Mouse (Mus musculus): ENCODE results near the gene Gm10153.
"Not testable (repeated sequence)": the region's sequence is repeated elsewhere in the genome, so short reads cannot be mapped to it uniquely, and the experiment has no call there.

Gm10153 gene

DNA sequence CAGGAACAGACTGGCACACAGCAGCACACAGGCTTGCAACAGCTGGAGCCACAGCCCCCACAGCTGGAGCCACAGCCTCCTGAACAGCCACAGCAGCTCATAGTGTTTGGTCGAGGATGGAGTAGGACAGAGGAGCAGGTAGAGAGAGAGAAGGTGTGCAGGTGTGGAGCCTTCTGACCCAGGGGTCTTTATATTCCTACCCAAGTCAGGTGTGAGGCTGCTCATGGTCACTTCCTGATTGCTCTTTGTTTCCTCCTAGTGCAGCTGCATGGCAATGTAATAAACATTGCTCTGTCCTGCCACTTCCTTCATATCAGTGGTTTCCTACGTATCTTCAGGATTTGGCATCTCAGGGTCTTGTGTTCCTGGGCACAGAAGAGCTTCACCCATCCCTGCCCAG lies at the start of gene Gm10153:
Gene Gm10153, minus strand, starts transcription at position 101 of the 400 bp plus-strand sequence.
- DNase-seq: no peak

GRCm38 (mm10) chr7:142231540-142231939 lies 41.4 kb upstream of the Gm10153 start:
- DNase-seq: no peak

DNA sequence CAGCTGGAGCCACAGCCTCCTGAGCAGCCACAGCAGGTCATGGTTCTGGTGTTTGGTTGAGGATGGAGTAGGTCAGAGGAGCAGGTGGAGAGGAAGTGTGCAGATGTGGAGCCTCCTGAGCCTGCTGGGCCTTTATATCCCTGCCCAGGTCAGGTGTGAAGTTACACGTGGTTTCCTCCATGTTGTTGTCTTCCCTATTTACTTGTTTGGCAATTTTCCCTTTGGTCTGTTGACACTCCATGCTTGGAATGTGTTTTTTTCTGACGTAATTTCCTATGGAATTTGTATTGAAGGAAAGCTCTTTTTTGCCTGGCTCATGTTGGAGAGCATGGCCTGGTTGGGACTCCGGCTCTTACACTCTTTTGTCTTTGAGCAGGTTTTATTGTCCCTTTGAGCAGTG lies 39.7 kb upstream of the Gm10153 start, which contains the start of gene Krtap5-5:
Gene Krtap5-5, minus strand, starts transcription at position 101 of the 400 bp plus-strand sequence.
- DNase-seq: not testable (repeated sequence)

DNA sequence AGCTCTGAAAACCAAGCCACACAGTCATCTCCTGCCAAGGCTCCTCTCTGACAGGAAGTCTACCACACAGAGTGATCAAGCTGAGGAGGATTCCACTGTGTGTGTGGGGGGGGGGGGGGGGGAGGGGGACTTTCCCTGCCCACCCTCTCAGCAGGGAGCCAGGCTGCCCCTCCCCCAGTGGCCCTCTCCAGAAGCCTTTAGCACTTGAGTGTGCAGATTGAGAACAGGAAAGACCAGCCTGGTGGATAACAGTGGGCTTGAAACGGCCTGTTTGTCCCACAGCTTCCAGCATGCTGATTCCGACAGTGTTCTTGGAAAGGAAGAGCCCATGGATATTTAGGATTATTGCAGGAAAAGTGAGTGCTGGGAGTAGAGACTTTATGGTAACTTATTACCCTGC lies 34.3 kb upstream of the Gm10153 start:
- peak; percentile 6 for DNase-seq

- DNase-seq: not testable (repeated sequence)
Measured at GRCm38 (mm10) chr7:142212136-142212535, 21.9 kb upstream of the Gm10153 start.

- DNase-seq: no peak
Measured at GRCm38 (mm10) chr7:142211559-142211958, 21.4 kb upstream of the Gm10153 start, which contains the start of gene Gm7579. TSS of gene Gm7579 (plus strand) at chr7:142211859.

DNA sequence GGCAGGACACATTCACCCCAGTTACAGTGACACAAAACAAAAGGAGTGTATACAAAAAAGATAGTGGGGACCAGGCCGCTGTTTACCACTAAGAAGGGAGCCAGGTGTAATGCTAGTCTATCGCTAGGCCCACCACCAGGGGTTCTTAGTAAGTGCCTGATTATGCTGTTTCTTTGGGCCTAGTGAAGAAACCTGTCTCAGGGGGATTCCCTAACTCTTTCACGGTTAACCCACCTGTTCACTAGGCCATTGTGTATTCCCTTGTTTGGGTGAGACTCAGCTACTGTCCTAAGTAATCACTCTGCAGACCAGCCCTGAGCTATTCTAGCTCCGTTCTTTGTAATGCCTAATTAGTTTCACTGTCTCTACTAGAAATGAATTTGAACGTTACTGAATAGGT lies 16.7 kb upstream of the Gm10153 start:
- DNase-seq: not testable (repeated sequence)

GRCm38 (mm10) chr7:142205488-142205887 lies 15.3 kb upstream of the Gm10153 start:
- no peak for DNase-seq

GRCm38 (mm10) chr7:142201064-142201463 lies 10.9 kb upstream of the Gm10153 start, which contains the start of gene Krtap5-3:
TSS of gene Krtap5-3 (plus strand) at chr7:142201364.
- no peak for DNase-seq

- DNase-seq: no peak
Measured at GRCm38 (mm10) chr7:142198748-142199147, 8.6 kb upstream of the Gm10153 start.

- DNase-seq: no peak
Measured at GRCm38 (mm10) chr7:142188156-142188555, 2.0 kb downstream of the Gm10153 start.

DNA sequence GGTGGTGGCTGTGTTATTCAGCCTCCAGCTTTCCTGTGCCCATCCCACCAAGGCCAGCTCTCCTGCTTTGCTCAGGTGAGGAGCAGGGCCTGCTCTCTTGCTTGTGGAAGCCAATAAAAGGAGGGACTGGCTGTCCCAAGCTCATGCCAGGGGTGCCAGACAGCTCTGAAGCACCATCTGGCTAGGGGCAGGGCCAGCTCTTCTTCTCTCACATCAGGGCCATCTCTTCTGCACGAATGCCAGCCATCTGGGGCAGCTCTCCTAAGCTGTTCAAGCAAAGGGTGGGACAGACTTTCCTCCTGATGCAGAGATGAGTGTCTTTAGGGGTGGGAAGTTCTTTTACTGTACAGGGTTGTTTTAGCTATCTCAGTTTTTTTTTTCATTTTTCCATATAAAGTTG lies 9.2 kb downstream of the Gm10153 start:
- no peak for DNase-seq

GRCm38 (mm10) chr7:142178685-142179084 lies 11.5 kb downstream of the Gm10153 start:
- no peak for DNase-seq

GRCm38 (mm10) chr7:142175905-142176304 lies 14.3 kb downstream of the Gm10153 start, which contains the start of gene Krtap5-2:
TSS of gene Krtap5-2 (minus strand) at chr7:142176005.
- not testable (repeated sequence) for DNase-seq

- peak; percentile 42 for DNase-seq
Measured at GRCm38 (mm10) chr7:142169836-142170235, 20.4 kb downstream of the Gm10153 start.

DNA sequence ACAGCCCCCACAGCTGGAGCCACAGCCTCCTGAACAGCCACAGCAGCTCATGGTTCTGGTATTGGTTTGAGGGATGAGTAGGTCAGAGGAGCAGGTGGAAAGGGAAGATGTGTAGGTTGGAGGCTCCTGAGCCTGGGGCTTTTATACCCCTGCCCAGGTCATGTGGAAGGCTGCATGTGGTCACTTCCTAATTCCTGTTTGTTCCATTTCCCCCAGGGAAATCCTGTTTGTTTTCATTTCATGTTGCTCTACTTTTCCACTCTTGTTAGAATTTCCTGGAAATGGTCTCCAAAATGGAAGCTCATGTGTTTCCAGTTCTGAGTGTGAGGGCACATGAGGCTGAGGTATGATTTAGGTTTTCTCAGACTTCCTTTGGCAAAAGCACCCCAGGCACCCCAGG lies 24.6 kb downstream of the Gm10153 start, which contains the start of gene Gm4553:
Gene Gm4553, minus strand, starts transcription at position 101 of the 400 bp plus-strand sequence.
- not testable (repeated sequence) for DNase-seq

DNA sequence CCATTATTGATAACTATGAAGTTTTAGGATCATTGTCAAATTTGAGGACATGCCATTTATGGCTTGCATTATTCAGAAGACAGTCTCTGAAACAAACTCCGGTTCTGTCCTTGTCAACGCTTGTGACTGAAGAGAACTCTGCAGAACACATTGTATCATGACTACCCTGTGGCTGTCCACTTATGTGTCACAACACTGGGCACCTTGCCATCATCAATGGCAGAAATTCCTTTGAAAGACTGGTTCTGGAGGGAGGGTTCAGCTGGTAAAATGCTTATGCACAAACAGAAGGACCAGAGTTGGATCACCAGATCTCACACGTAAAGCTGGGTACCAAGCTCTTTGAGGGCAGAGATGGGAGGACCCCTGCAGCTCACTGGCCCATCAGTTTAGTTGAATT lies 30.8 kb downstream of the Gm10153 start:
- no peak for DNase-seq

DNA sequence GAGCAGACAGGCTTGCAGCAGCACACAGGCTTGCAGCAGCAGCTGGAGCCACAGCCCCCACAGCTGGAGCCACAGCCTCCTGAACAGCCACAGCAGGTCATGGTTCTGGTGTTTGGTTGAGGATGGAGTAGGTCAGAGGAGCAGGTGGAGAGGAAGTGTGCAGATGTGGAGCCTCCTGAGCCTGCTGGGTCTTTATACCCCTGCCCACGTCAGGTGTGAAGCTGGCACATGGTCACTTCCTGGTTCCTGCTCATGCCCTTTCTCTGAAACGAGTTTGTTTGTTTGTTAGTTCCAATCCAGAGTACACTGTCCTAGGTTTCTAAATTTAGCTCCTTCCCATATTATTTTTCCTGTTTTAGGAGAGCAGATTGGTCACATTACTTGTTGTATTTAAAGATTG lies 33.2 kb downstream of the Gm10153 start, which contains the start of gene Gm29735:
Gene Gm29735, minus strand, starts transcription at position 101 of the 400 bp plus-strand sequence.
- not testable (repeated sequence) for DNase-seq

DNA sequence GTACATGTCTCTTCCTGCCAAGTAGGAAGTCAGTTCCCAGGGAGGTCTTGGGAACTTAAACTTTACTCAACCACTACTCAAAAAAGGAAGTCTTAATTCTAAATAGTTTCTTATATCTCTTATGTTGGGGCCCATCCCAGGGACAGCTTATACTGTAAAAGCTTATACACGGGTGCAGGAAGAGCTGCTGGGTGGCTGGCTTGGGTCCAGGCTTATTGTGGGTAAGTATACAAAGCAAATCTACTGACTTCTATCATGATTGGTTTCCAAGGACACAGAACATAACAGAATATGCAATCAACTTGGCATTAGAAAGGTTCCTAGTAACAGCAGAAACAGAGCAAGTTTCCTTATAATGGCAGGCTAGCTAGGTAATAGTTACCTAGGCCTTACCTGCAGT lies 34.9 kb downstream of the Gm10153 start:
- DNase-seq: no peak

DNA sequence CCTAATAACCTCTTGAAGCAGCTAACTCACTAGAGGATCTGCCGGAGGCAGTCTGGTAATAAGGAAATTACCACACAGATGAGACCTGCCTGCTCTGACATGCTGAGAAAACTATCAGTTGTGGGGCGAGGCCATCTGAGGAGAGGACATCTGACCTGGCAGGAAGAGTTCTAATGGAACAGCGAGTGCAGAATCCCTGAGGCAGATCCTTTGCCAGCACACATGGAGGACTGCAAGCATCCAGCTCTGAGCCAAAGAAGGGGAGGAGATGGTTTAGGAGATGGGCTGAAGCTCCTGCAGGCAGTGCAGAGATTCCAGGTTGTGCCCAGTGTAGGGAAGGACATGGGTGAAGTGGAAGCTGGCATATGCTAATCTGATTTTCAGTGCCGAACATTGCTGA lies 38.0 kb downstream of the Gm10153 start:
- DNase-seq: no peak

DNA sequence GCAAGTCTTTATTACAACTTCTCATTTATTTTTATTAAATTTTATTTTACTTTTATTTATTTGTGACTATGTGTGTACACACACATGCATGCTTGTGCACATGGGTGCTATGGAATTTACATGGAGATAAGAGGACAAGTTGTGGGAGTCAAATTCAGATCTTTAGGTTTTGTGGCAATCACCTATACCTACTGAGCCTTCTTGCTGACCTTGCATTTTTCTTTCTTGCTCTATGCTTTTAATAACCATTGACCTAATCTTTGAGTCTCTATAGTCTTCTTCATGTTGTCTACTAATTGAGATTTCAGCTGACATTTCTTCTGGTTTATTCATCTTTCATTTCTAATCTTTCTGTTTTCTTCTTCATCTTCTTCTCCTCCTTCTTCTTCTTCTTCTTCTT lies 41.6 kb downstream of the Gm10153 start:
- no peak for DNase-seq

GRCm38 (mm10) chr7:142146033-142146432 lies 44.2 kb downstream of the Gm10153 start:
- peak; percentile 74 for DNase-seq

GRCm38 (mm10) chr7:142145413-142145940 lies 44.7 kb downstream of the Gm10153 start:
- DNase-seq: no peak

GRCm38 (mm10) chr7:142144507-142144906 lies 45.7 kb downstream of the Gm10153 start, which contains the start of gene Gm45337:
TSS of gene Gm45337 (minus strand) at chr7:142144607.
- DNase-seq: no peak

Data from retina, postnatal 1 day (tissue).